Mouse (Mus musculus) myocyte (in vitro differentiated cells): ENCODE measurements around the gene Epb41l1.

Experiments
- POLR2A ChIP-seq: IDR thresholded peaks from one replicate; pipeline ENCODE4 v1.6.1; 2011; ENCODE audit warnings: low read depth, mild to moderate bottlenecking, control low read depth, moderate library complexity; ENCODE audit not compliant: insufficient read length
- USF1 ChIP-seq: IDR thresholded peaks from one replicate; pipeline ENCODE4 v1.6.1; 2011; ENCODE audit warnings: low read depth, mild to moderate bottlenecking, control low read depth, moderate library complexity

DNA sequence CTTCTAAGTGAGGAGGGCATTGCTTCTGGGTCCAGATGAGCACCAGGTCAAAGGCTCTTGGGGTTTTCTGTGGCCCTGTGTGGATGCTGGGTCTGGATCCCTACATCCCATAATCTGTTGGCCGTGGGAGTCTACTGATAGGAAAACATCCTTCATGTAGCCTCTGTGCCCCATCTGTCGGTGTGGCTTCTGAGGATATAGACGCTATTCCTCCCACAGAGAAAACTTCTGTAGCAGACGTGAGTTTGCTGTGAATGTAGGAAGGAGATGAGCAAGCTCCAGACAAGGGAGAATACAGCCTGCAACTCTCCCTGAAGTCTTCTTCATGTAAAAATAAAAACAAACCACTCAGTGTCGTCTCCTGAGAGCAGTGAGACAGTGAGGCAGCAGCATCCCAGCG is 97.6 kb downstream of the Epb41l1 start:
- no peak for TF ChIP-seq USF1
- TF ChIP-seq POLR2A = no peak
